Mouse (Mus musculus) layer of hippocampus, postnatal 10 days (tissue): ENCODE measurements around the gene Elk3. TPM values are rescaled to one million over a fixed set of nuclear protein-coding genes. Genes with fewer than 3 reads are reported as not detected.

ENCODE experiments used
- DNase-seq, 2 experiments: peaks; one replicate each; pipeline ENCODE4 v3.0.0; 2021; ENCODE audit warnings: low spot score in 2 of 2
- total RNA-seq, 2 experiments: library from RNA; stranded (reverse); gene quantifications; 2 replicates each; pipeline ENCODE4 v1.2.3; 2021

Gene Elk3
- total RNA-seq, 2 experiments from 2014 or later: 12.3 to 12.8 TPM

GRCm38 (mm10) chr10:93294547-93295219 lies 16.3 kb downstream of the Elk3 start:
- no peak for DNase-seq

- no peak for DNase-seq
Observed at GRCm38 (mm10) chr10:93293621-93294020, 17.3 kb downstream of the Elk3 start.

- peak; percentile 87 to 89 for DNase-seq
Observed at GRCm38 (mm10) chr10:93291843-93292242, 19.1 kb downstream of the Elk3 start.

- peak in 1 of 2 experiments; percentile 52 for DNase-seq
Observed at GRCm38 (mm10) chr10:93291352-93291751, 19.6 kb downstream of the Elk3 start.

- no peak for DNase-seq
Observed at GRCm38 (mm10) chr10:93289404-93289803, 21.5 kb downstream of the Elk3 start.

- no peak for DNase-seq
Observed at GRCm38 (mm10) chr10:93288336-93288735, 22.6 kb downstream of the Elk3 start.

DNA sequence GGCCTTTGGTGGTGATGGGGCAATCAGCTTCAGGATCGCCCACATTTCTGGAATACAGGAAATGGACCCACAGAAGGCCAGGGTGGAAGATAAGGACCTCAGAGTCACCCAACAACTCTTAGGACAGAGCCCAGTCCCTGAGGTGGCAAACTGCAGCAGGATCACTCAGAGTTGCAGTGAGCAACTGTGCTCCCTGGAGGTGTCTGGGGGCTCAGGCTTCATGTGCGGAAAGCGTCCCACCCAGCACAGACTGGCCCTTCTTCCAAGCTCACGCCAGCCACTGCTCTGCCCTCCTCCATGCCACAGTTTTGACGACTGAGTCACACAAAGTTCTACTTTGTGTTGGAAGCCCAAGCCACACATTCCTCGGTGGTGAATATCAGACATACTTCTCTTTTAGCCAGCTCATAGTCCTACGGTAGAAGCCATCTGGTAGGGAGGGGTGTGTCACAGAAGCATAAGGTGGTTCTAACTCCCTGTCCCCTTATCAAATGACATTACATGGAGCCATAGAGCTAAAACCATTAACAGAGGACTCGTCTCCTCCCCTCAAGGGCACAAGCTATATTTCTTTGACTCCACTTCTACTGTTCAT lies 23.3 kb downstream of the Elk3 start:
- no peak for DNase-seq

DNA sequence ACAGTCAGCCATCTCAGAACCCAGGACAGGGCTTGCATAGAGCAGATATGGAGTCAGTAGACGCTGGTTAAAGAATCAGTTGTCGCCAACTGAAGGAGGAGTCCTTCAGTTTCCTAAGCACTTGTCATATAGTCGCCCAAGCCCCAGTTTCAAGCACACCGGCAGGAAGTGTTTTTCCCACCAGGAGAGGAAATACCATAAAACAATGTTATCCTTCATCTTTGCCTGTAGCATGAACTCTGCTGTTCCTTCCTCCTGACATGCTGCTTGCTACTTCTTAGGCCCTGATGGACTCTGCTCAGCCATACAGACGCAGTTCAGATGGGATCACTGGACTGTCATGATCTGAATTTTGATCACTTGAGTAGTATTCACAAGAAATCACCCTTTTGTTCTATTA lies 25.4 kb downstream of the Elk3 start:
- no peak for DNase-seq

DNA sequence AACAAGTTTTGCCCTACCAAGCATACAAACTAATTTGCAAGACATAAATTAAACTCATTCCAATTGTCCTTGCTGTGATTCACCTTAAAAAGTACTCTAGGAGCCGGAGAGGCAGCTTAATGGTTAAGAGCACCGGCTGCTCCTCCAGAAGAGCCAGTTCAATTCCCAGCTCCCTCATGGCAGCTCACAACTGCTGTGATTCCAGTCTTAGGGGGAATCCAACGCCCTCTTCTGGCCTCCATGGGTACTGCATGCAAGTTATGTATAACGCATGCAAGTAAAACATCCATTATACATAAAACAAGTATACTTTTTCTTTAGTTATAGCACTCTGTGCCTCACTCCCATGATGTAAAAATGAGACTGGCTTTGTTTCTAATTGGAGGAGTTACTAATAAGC lies 27.7 kb downstream of the Elk3 start:
- DNase-seq: no peak

GRCm38 (mm10) chr10:93282526-93282964 lies 28.4 kb downstream of the Elk3 start:
- no peak for DNase-seq

GRCm38 (mm10) chr10:93281092-93281491 lies 29.8 kb downstream of the Elk3 start:
- DNase-seq: no peak

DNA sequence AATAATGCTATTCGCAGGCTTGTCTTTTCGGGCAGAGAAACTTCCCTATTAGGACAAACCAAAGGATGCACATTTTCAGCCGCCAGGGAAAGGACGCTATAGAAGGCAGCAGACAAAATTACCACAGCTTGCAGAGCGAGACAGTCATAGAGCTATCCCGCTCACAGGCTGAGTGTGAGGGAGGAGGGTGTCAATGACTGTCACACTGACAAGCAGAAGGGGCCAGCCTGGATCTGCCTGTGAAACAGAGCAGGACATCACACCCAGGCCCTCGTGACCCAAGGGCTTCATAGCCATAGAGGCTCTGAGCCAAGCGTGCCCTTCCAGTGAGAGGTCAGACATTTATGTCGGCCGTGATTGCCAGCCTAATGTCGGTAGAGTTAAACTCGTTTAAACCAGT lies 30.3 kb downstream of the Elk3 start:
- no peak for DNase-seq

GRCm38 (mm10) chr10:93279062-93279461 lies 31.9 kb downstream of the Elk3 start:
- no peak for DNase-seq

DNA sequence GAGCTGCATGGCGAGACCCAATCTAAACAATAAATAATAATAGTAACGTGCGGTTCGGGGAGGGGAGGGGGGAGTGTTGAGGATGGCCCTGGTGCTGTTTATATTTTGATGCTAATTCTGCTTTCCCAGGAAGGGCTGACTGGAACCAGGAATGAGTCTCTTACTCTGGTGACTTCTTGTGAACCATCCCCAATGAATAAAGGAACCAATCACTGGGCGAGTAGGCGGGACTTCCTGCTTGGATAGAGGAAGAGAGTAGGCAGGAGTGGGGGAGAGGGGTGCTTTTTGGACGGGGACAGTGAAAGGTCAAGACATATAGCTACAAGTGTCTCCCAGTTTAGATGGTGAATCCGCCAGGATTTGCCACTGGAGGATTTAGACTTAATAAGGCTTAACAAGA lies 32.6 kb downstream of the Elk3 start:
- no peak for DNase-seq

- no peak for DNase-seq
Observed at GRCm38 (mm10) chr10:93276857-93277256, 34.1 kb downstream of the Elk3 start.

DNA sequence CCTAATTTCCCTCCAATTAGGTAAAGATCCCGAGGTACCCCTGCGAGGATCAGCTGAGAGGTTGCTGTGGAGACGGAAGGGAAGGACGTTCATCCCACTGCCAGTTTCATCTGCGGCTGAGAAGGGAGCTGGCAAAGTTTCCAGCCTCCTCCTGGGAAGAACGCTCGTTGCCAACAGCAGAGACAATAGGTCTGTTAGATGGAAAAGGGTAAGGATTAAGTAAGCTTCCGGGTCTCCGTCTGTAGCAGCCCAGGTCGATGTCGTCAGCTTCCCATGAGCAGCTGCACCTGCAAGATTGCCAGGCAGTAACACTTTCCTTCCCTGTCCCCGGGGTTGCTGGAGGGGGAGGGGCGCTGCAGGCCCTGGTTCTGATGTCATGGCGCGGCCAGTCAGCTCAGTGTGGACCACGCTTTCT lies 34.6 kb downstream of the Elk3 start:
- DNase-seq: peak; percentile 79 to 87

GRCm38 (mm10) chr10:93275212-93276136 lies 35.5 kb downstream of the Elk3 start:
- peak; percentile 79 to 83 for DNase-seq

DNA sequence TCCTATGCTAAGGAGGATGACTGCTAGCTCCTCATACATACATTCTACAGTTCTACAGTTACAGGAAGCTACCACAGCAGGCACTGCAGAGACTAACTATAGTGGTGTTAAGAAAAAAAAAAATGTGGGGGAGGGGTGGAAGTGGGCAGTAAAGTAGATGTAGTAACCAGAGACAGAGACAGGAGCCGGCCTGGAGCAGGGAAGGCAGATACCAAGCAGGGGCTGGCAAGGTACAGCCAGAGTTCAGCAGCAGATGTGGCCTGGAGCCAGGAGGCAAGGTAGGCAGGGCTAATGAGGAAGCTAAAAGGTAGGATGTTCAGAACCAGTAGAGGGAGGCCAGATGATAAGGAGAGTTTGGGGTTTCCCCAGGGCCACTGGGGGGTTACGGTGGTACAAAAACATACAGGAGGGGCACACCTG lies 36.6 kb downstream of the Elk3 start:
- no peak for DNase-seq

DNA sequence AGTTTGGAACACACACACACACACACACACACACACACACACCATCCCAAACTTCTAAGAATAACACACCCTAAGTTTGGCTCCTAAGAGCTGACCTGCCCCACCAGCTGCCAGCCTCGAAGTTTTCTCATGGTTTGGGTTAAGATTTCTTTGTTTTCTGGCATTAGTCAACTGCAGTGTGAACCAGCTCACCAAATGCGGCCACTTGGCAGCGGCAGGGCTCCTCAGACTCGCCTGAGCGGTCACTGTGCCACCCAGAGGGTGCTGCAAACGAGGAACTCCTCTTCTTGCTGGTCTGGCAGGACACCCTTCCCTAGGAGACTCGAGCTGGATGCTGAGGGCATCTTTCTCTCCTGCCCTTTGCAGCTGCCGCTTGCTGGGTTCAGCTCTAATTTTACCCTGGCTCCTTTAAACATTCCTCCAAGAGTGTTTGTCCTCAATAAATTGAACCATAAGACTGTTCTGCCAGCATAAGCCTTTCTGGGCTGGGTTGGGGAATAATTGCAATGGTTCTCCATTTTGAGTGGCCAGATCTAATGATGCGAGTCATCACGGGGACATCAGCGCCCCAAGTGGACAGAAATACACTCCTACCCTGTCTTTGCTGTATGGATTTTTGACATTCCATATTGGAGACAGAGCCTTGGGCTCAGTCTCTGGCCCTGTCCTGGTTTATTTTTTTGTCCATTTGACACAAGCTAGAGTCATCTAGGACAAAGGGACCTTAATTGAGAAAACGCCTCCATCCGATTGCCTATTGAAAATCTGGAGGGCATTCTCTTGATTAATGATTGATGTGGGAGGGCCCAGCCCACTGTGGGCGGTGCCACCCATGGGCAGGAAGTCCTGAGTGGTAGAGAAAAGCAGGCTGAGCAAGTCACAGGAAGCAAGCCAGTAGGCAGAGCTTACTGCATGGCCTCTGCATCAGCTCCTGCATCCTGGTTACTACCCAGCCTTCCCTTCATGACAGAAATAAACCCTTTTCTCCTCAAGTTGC lies 37.7 kb downstream of the Elk3 start:
- DNase-seq: no peak

DNA sequence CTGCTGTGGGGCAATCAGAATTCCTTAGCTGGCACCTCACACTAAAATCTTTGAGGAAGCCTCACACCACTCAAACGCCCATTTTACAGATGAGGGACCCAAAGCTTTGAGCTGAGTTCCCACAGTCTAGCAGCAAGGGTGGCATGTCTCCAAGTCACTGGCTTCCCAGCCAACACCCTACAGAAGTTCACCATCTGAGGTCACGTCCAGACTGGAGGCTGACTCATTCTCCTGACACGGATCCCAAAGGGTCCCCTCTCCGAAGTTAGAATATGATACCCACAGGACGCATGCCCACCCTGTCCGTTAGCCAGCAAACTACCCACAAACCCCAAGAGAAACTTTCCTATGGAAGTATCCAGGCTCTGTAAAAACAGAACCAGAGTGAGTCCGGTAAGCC lies 39.1 kb downstream of the Elk3 start:
- no peak for DNase-seq
